Mouse (Mus musculus) G1E (cell line): ENCODE measurements around the gene Il33.

Source experiments
- CTCF ChIP-seq: IDR thresholded peaks from 2 replicates; pipeline ENCODE4 v1.5.1; 2012; ENCODE audit warnings: low read depth, low read length, inconsistent platforms, mixed read lengths
- GATA1 ChIP-seq: IDR thresholded peaks from 2 replicates; pipeline ENCODE4 v1.6.1; 2012; ENCODE audit warnings: borderline replicate concordance, low read length, inconsistent platforms, mixed read lengths
- GATA2 ChIP-seq: IDR thresholded peaks from 2 replicates; pipeline ENCODE4 v1.6.1; 2012; ENCODE audit warnings: low read depth, low read length, inconsistent platforms, borderline replicate concordance
- POLR2AphosphoS5 ChIP-seq: IDR thresholded peaks from 2 replicates; pipeline ENCODE4 v1.6.1; 2012; ENCODE audit warnings: low read depth, low read length, inconsistent platforms; ENCODE audit not compliant: insufficient replicate concordance
- TAL1 ChIP-seq: conservative IDR thresholded peaks from 2 replicates; pipeline ENCODE4 v1.6.1; 2012; ENCODE audit warnings: low read depth, low read length, inconsistent platforms, mixed read lengths

DNA sequence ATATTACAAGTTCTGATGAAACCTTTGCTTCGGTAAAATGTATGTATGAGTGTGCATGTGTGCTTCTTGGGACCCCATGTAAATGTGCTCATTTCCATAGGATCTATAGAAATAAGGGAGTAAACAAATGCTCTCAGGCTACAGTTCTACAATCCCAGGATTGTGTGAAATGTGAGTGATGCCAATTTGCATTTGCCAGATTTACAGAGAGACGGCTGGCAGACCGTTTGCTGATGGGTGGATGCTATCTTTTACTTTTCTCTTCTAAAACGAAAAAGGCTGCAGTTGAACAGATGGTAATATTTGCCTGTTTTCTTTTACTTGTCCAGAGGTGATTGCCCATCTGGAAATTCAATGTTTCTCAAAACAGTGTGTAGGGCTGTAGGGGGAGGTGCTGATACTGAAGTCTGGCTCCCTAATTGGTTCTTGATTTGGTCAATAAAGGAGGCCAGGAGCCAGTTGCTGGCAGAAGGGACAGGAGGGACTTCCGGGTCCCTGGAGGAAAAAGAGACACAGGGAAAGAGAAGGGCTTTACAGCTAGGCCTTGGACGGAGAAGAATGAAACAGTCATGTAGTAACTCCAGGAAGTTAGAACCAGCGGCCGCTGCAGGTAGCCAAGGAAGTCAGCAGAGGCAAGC, 54.7 kb downstream of the Il33 start:
- no peak for TF ChIP-seq GATA1
- no peak for TF ChIP-seq CTCF
- TF ChIP-seq POLR2AphosphoS5, result no peak
- no peak for TF ChIP-seq TAL1
- TF ChIP-seq GATA2, result no peak
